Mouse (Mus musculus) heart, embryonic 16.5 days (tissue): ENCODE data around the gene Cep128. TPM values are rescaled to one million over a fixed set of nuclear protein-coding genes. Genes with fewer than 3 reads are reported as not detected.
"Not testable (repeated sequence)": the region's sequence is repeated elsewhere in the genome, so short reads cannot be mapped to it uniquely, and the experiment has no call there.

Experiments used
- ATAC-seq: fragments of 200-750 bp; cut with Nextera tagmentation; replicated peaks from 2 replicates; pipeline ENCODE4 v1.8.0; 2017; ENCODE audit warnings: moderate number of reproducible peaks; ENCODE audit not compliant: insufficient read depth, low FRiP score; ENCODE audit errors: extremely low read depth
- H3K27ac ChIP-seq: fragments of 300-500 bp; sonication (generic); 2 replicates; pipeline ENCODE4 v1.5.1; 2014; ENCODE audit warnings: mild to moderate bottlenecking, low read length, control low read depth, moderate library complexity
- H3K27me3 ChIP-seq: fragments of 300-500 bp; sonication (generic); 2 replicates; pipeline ENCODE4 v1.6.1; 2014; ENCODE audit warnings: low read length, mixed read lengths; ENCODE audit not compliant: control insufficient read depth, insufficient read depth
- H3K36me3 ChIP-seq: fragments of 300-500 bp; sonication (generic); 2 replicates; pipeline ENCODE4 v1.6.1; 2014; ENCODE audit not compliant: control insufficient read depth, insufficient read depth
- H3K4me1 ChIP-seq: fragments of 300-500 bp; sonication (generic); 2 replicates; pipeline ENCODE4 v1.6.1; 2014; ENCODE audit warnings: low read length, mixed read lengths; ENCODE audit not compliant: control insufficient read depth, insufficient read depth
- H3K4me2 ChIP-seq: fragments of 300-500 bp; sonication (generic); 2 replicates; pipeline ENCODE4 v1.6.1; 2014; ENCODE audit warnings: low read depth, mild to moderate bottlenecking, control low read depth, low read length
- H3K4me3 ChIP-seq: fragments of 300-500 bp; sonication (generic); 2 replicates; pipeline ENCODE4 v1.5.1; 2014; ENCODE audit warnings: mild to moderate bottlenecking, control low read depth, low read length
- H3K9ac ChIP-seq: fragments of 300-500 bp; sonication (generic); 2 replicates; pipeline ENCODE4 v1.6.1; 2014; ENCODE audit warnings: low read length, control low read depth
- H3K9me3 ChIP-seq: fragments of 300-500 bp; sonication (generic); replicated peaks from 2 replicates; pipeline ENCODE4 v1.6.1; 2016; ENCODE audit warnings: low read length; ENCODE audit not compliant: control insufficient read depth
- WGBS: fragments of 180-500 bp; shearing (Covaris S2); extraction: QIAGEN DNeasy Blood & Tissue Kit; methylation state at CpG from one replicate; pipeline ENCODE4 v1.1.7; 2014; 5-methylcytosine and 5-hydroxymethylcytosine counted together
- polyA plus RNA-seq: library from polyadenylated mRNA; unstranded; fragments of >200 nt; fragmentation: Nextera tagmentation; extraction: Ambion mirVana; gene quantifications from 2 replicates; pipeline ENCODE4 v1.2.1, GENCODE M21; 2015

Gene Cep128
- polyA plus RNA-seq, 1 experiment from 2014 or later, result 14.7 TPM

GRCm38 (mm10) chr12:91410306-91410705, 26.1 kb upstream of the Cep128 start:
- no peak for ATAC-seq
- Histone ChIP-seq H3K4me3 (no peak overlapping the region), H3K27me3 (no peaks in the 10 kb centered on the region), H3K9ac (no peak overlapping the region), H3K9me3 (no peaks in the 10 kb centered on the region), H3K36me3 (no peaks in the 10 kb centered on the region), H3K4me1 (no peaks in the 10 kb centered on the region), H3K27ac (no peak overlapping the region), H3K4me2 (no peak overlapping the region)
- WGBS, result 77% methylated on average over 4 of the region's 4 CpGs

DNA sequence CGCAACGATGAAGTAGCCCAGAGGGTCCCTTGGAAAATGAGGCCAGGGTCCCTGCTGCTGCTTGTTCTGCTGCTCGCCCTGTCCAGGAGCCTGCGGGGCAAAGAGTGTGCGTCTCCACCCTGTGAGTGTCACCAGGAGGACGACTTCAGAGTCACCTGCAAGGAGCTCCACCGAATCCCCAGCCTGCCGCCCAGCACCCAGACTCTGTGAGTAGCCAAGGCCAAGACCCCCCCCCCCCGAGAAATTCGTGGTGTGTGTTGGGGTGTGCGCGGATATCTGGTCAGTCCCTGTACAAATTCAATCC, 16.8 kb upstream of the Cep128 start:
- H3K27ac ChIP-seq, result no peak overlapping the region
- no peaks in the 10 kb centered on the region for H3K36me3 ChIP-seq
- ATAC-seq, result no peak
- H3K9ac ChIP-seq, result no peak overlapping the region
- H3K27me3 ChIP-seq, result peaks cover 17% of the 10 kb centered on the region
- WGBS, result 6% methylated on average over 12 of the region's 12 CpGs
- H3K4me3 ChIP-seq, result peak overlapping the region; percentile 49
- H3K9me3 ChIP-seq, result no peaks in the 10 kb centered on the region
- H3K4me1 ChIP-seq, result 0 out of 2 replicates have a peak, but pooled peaks cover 2% of the 10 kb centered on the region
- H3K4me2 ChIP-seq, result peak overlapping the region; percentile 73

DNA sequence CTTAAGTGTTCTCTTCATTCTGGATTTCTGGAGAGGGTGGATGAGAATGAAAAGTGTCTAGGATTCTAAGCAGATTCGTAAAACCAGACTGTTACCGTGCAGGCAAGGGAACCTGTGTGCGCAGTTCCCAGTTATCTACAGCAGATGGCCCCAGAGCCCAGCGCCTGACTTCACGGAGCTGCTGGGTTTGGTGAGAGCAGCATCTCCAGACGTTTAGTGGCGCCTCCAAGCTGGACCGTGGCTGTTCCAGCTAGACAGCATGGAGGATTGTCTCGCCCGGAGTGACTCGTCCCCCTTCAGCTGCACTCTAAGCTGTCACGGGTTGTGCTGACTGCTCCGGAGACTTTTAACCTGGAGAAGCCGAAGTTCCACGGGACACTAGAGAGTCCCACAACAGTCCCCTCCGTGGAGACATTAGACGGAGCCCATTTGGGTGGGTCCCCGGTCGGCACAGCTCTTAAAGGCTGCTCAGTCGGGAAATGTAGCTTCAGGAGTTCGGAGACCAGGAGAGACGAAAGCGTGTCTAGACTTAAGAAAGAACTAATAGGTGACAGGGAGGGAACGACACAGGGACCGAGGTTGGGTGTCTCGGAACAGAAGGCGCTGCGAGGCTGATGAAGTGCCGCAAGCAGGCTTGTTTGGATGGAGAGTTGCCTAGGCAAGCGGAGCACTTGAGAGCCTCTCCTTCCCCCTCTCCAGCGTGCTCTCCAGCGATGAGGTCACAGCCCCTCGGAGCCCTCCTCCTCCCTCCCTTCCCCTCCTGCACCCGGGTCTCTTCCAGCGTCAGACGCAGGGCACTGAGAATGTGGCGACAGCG, 16.2 kb upstream of the Cep128 start:
- ATAC-seq, result peak; percentile 77

DNA sequence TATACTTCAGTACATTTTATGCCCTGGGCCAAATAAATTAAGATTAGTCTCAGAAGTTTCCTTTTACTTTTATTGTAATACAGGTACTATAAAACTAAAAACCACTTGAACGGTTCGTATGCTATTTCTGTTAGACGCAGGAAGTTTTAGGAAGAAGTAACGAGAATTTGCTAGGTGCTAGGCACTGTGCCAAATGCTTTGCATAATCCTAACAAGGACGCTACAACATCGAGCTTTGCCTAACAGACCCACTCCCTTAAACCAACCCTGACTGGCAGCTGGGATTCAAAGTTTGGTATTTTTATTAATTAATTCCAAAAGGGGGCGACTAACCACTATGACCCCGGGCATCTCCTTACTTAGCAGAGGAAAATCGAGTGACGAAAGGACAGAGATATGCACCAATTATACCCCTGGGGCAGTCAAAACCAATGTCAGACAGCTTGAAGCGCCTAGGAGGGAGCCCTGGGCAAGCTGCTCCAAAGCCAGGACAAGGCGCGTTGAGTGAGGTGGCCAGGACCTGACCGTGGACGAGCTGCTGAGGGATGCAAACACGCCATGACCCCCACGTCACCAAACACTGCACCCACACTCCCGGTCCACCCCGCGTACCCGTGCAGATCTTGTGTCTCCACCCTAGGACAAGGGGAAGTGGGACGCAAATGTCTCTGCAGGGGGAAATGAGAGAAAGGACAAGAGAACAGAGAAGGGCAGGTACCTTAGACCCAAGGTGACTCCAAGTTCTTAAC, 519 bp downstream of the Cep128 start:
- Histone ChIP-seq H3K9ac (peak overlapping the region; percentile 78), H3K4me1 (peaks cover 8% of the 10 kb centered on the region), H3K27me3 (no peaks in the 10 kb centered on the region), H3K36me3 (no peaks in the 10 kb centered on the region), H3K27ac (no peak overlapping the region), H3K9me3 (no peaks in the 10 kb centered on the region), H3K4me3 (peak overlapping the region; percentile 82), H3K4me2 (peak overlapping the region; percentile 99)
- peak; percentile 35 for ATAC-seq
- 3% methylated on average over 22 of the region's 22 CpGs for WGBS

More for the DNA sequence above, 16.2 kb upstream of the Cep128 start:
- under 1% methylated on average over 35 of the region's 38 CpGs for WGBS
- peak overlapping the region; percentile 49 for H3K4me3 ChIP-seq
- no peak overlapping the region for H3K27ac ChIP-seq
- 0 out of 2 replicates have a peak, but pooled peaks cover 2% of the 10 kb centered on the region for H3K4me1 ChIP-seq
- H3K9me3 ChIP-seq, result no peaks in the 10 kb centered on the region
- no peaks in the 10 kb centered on the region for H3K36me3 ChIP-seq
- H3K27me3 ChIP-seq, result peaks cover 17% of the 10 kb centered on the region
- peak overlapping the region; percentile 62 for H3K9ac ChIP-seq
- H3K4me2 ChIP-seq, result peak overlapping the region; percentile 73

DNA sequence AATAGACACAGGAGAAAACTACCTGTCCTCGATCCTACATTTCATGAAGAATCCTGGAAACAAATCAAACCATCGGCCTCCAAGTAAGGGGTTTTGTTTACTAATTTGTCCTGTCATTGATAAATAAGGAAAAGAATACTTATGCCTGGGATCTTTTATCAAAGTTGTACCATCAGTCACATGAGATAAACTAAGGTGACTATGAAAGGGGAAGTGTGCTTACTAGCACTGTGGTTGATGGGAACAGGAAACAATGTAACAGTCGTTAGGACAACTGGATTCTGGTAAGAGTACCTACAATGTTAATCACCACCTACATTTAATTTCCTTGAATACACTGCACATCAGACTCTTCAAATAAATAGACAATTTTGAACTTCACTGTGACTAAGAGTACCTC, 15.0 kb downstream of the Cep128 start:
- Histone ChIP-seq H3K36me3 (peaks cover 6% of the 10 kb centered on the region), H3K9ac (no peak overlapping the region), H3K27me3 (no peaks in the 10 kb centered on the region), H3K4me1 (no peaks in the 10 kb centered on the region), H3K4me3 (no peak overlapping the region), H3K27ac (no peak overlapping the region), H3K4me2 (no peak overlapping the region), H3K9me3 (no peaks in the 10 kb centered on the region; the same call in 1 of the 2 replicates)
- WGBS, result 92% methylated on average over 3 of the region's 3 CpGs
- no peak for ATAC-seq

DNA sequence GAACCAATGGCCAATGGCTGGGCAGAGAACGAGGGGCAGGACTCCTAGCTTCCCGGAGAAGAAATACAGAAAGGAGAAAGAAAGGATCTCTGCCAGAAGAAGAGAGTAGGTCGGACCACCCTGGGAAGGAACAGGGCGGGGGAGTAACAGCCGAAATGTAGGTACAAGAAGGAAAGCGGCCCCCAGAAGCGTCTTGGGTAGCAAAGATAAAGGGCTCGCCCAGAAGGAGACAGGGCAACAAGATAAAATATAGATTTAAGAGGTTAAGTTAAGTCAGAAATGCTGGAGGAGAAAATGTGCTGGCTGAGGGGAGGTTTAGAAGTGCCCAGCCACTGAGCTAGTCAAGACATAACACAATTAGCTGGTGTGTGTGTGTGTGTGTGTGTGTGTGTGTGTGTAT, 30.4 kb downstream of the Cep128 start:
- ATAC-seq, result no peak
- no peak overlapping the region for H3K9ac ChIP-seq
- no peaks in the 10 kb centered on the region for H3K27me3 ChIP-seq
- no peak overlapping the region for H3K4me2 ChIP-seq
- 86% methylated on average over 8 of the region's 8 CpGs for WGBS
- no peaks in the 10 kb centered on the region for H3K9me3 ChIP-seq
- no peak overlapping the region for H3K27ac ChIP-seq
- no peak overlapping the region for H3K4me3 ChIP-seq
- H3K36me3 ChIP-seq, result no peaks in the 10 kb centered on the region
- no peaks in the 10 kb centered on the region for H3K4me1 ChIP-seq

GRCm38 (mm10) chr12:91338656-91339055, 45.6 kb downstream of the Cep128 start:
- H3K9ac ChIP-seq, H3K4me3 ChIP-seq, H3K9me3 ChIP-seq, H3K4me1 ChIP-seq, ATAC-seq, H3K36me3 ChIP-seq, H3K27me3 ChIP-seq, H3K27ac ChIP-seq, H3K4me2 ChIP-seq: not testable (repeated sequence)
- WGBS, result 93% methylated on average over 13 of the region's 13 CpGs

DNA sequence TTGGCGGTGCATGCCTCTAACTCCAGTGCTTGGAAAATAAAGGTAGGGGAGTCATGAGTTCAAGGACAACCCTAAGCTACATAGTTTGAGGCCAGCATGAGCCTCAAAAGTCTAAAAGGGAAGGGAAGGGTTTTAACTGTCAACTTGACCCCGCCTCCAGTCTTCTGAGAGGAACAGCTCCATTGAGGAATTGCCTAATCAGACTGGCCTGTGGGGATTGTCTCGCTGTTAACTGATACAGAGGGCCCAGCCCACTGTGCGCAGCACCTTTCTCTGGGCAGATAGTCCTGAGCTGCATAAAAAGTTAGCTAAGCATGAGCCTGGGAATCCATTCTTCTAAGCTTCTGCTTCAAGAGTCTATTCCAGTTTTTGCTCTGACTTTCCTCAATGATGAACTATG, 56.7 kb downstream of the Cep128 start:
- no peak for ATAC-seq
- no peak overlapping the region for H3K27ac ChIP-seq
- WGBS, result 75% methylated on average over 4 of the region's 4 CpGs
- no peaks in the 10 kb centered on the region for H3K4me1 ChIP-seq
- no peaks in the 10 kb centered on the region for H3K27me3 ChIP-seq
- no peaks in the 10 kb centered on the region for H3K36me3 ChIP-seq
- no peak overlapping the region for H3K4me2 ChIP-seq
- no peaks in the 10 kb centered on the region for H3K9me3 ChIP-seq
- H3K4me3 ChIP-seq, result no peak overlapping the region
- H3K9ac ChIP-seq, result no peak overlapping the region

- no peak overlapping the region for H3K27ac ChIP-seq
- 54% methylated on average over 6 of the region's 6 CpGs for WGBS
- no peaks in the 10 kb centered on the region for H3K36me3 ChIP-seq
- no peak for ATAC-seq
- H3K27me3 ChIP-seq, result no peaks in the 10 kb centered on the region
- no peak overlapping the region for H3K9ac ChIP-seq
- no peaks in the 10 kb centered on the region for H3K9me3 ChIP-seq
- H3K4me1 ChIP-seq, result no peaks in the 10 kb centered on the region
- H3K4me2 ChIP-seq, result no peak overlapping the region
- no peak overlapping the region for H3K4me3 ChIP-seq
Observed at GRCm38 (mm10) chr12:91326104-91326503, 58.1 kb downstream of the Cep128 start.
